Mouse (Mus musculus) cortical plate, adult 2 months (tissue): ENCODE data around the gene D1Pas1.

Source experiments
- CTCF ChIP-seq: fragments of 200-500 bp; IDR thresholded peaks from 2 replicates; pipeline ENCODE4 v1.5.1; 2011; ENCODE audit warnings: mild to moderate bottlenecking, control low read depth, low read length; ENCODE audit not compliant: insufficient read depth; ENCODE audit errors: extremely low read depth
- POLR2A ChIP-seq: fragments of 200-500 bp; IDR thresholded peaks from 2 replicates; pipeline ENCODE4 v1.6.1; 2011; ENCODE audit warnings: mild to moderate bottlenecking, low read length, control low read depth; ENCODE audit not compliant: insufficient read depth; ENCODE audit errors: extremely low read depth

GRCm38 (mm10) chr1:186964143-186964875 lies 2.9 kb upstream of the D1Pas1 start:
- TF ChIP-seq CTCF = no peak
- TF ChIP-seq POLR2A = no peak
